Mouse (Mus musculus): Measurements from ENCODE around the gene Olfr684. TPM values are rescaled to one million over a fixed set of nuclear protein-coding genes. Genes with fewer than 3 reads are reported as not detected.

Olfr684 gene
- total RNA-seq (2021): not detected

GRCm38 (mm10) chr7:105163553-105163952 lies at the start of gene Olfr684:
Gene Olfr684, minus strand, starts transcription at chr7:105163653.
- intact Hi-C loops (cut with DNase I): no loop called here
- DNase-seq (ENCODE audit: extremely low spot score in 1 of 2, low spot score in 2 of 2): no peak

GRCm38 (mm10) chr7:105207385-105207784 lies 43.9 kb upstream of the Olfr684 start, which contains the start of gene Olfr686:
Gene Olfr686, minus strand, starts transcription at chr7:105207485.
- intact Hi-C loops (cut with DNase I): no loop called here
- DNase-seq (ENCODE audit: extremely low spot score in 1 of 2, low spot score in 2 of 2): no peak

GRCm38 (mm10) chr7:105185912-105186311 lies 22.5 kb upstream of the Olfr684 start, which contains the start of gene Olfr685:
Gene Olfr685, minus strand, starts transcription at chr7:105186012.
- no peak for DNase-seq (ENCODE audit: extremely low spot score in 1 of 2, low spot score in 2 of 2)
- intact Hi-C loops (cut with DNase I): loop anchor here (10.0 kb wide), 1 partner anchor 139 kb away; no protein-coding TSS in a partner anchor

- intact Hi-C loops (cut with DNase I): loop anchor here (5.0 to 10.0 kb wide), 3 partner anchors 224 to 357 kb away; no protein-coding TSS in a partner anchor
These were observed 7.3 kb upstream of the Olfr684 start for GRCm38 (mm10) chr7:105170773-105171172.

GRCm38 (mm10) chr7:105146912-105147311 lies 16.5 kb downstream of the Olfr684 start, which contains the start of gene Olfr683:
Gene Olfr683, minus strand, starts transcription at chr7:105147012.
- intact Hi-C loops (cut with DNase I): no loop called here
- DNase-seq (ENCODE audit: extremely low spot score in 1 of 2, low spot score in 2 of 2): no peak

More at GRCm38 (mm10) chr7:105170773-105171172, 7.3 kb upstream of the Olfr684 start:
- DNase-seq (ENCODE audit: extremely low spot score in 1 of 2, low spot score in 2 of 2): peak in 1 of 2 experiments; percentile 28

GRCm38 (mm10) chr7:105141275-105141674 lies 22.2 kb downstream of the Olfr684 start:
- no peak for DNase-seq (ENCODE audit: extremely low spot score in 1 of 2, low spot score in 2 of 2)
- intact Hi-C loops (cut with DNase I): loop anchor here (5.0 kb wide), 1 partner anchor 91 kb away; no protein-coding TSS in a partner anchor

DNA sequence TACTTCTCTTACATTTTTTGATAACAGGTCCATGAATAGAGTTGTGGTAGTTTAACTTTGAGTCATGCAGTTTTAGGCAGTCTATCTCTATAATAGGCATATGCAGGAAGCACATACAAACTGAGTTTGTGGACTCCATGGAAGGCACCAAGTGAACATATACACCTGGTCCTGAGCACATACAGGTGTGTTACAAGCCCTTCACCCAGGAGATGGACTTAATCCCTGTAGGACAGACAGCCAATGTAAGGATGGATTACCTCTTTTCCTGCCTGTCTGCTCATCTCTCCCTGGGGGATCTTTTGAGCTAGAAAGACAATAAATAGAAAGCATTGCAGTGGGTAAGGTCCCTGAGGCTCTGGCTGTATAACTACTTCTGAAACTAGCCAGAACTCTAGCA lies 46.9 kb downstream of the Olfr684 start, which contains the start of gene Olfr681:
TSS of gene Olfr681 (plus strand) at position 301 of the 400 bp plus-strand sequence.
- intact Hi-C loops (cut with DNase I): no loop called here
- DNase-seq (ENCODE audit: extremely low spot score in 1 of 2, low spot score in 2 of 2): no peak

Other genes starting within 250 kb of the Olfr684 start
- not detected for gene Olfr667, start 242.2 kb downstream of the Olfr684 start, total RNA-seq (2021)
- gene Olfr668, start 235.6 kb downstream of the Olfr684 start, total RNA-seq (2021): not detected
- gene Olfr669, start 229.4 kb downstream of the Olfr684 start, total RNA-seq (2021): not detected
- not detected for gene Olfr670, start 201.0 kb downstream of the Olfr684 start, total RNA-seq (2021)
- gene Olfr671, start 184.5 kb downstream of the Olfr684 start, total RNA-seq (2021): not detected
- not detected for gene Olfr672, start 161.6 kb downstream of the Olfr684 start, total RNA-seq (2021)
- not detected for gene Olfr675, start 135.2 kb downstream of the Olfr684 start, total RNA-seq (2021)
- gene Olfr676, start 131.0 kb downstream of the Olfr684 start, total RNA-seq (2021): not detected
- gene Olfr677, start 112.3 kb downstream of the Olfr684 start, total RNA-seq (2021): not detected
- not detected for gene Olfr678, start 99.2 kb downstream of the Olfr684 start, total RNA-seq (2021)
- gene Olfr679, start 82.4 kb downstream of the Olfr684 start, total RNA-seq (2021): not detected
- gene Olfr680-ps1, start 70.8 kb downstream of the Olfr684 start, total RNA-seq (2021): not detected
- gene Olfr681, start 46.8 kb downstream of the Olfr684 start, total RNA-seq (2021): not detected
- gene Olfr683, start 16.6 kb downstream of the Olfr684 start, total RNA-seq (2021): not detected
- not detected for gene Olfr685, start 22.4 kb upstream of the Olfr684 start, total RNA-seq (2021)
- gene Olfr686, start 43.8 kb upstream of the Olfr684 start, total RNA-seq (2021): not detected
- gene Olfr688, start 124.4 kb upstream of the Olfr684 start, total RNA-seq (2021): not detected
- not detected for gene Olfr689, start 147.5 kb upstream of the Olfr684 start, total RNA-seq (2021)
- gene Olfr690, start 170.5 kb upstream of the Olfr684 start, total RNA-seq (2021): under 1 TPM; 0.32 to 0.61 TPM
- gene Olfr691, start 178.6 kb upstream of the Olfr684 start, total RNA-seq (2021): under 1 TPM; 0.36 to 0.39 TPM
- gene Olfr692, start 204.6 kb upstream of the Olfr684 start, total RNA-seq (2021): not detected
- not detected for gene Gm5901, start 211.4 kb upstream of the Olfr684 start, total RNA-seq (2021)
- 10 to 100 TPM; 67.7 to 71.4 TPM for gene Fam160a2, start 236.4 kb upstream of the Olfr684 start, total RNA-seq (2021)
- gene Cnga4, start 240.9 kb upstream of the Olfr684 start, total RNA-seq (2021): under 1 TPM; 0.36 to 0.43 TPM